Mouse (Mus musculus) heart, postnatal 14 days (tissue): ENCODE measurements around the gene Slc26a8. TPM values are rescaled to one million over a fixed set of nuclear protein-coding genes. Genes with fewer than 3 reads are reported as not detected.
"Not testable (repeated sequence)": the region's sequence is repeated elsewhere in the genome, so short reads cannot be mapped to it uniquely, and the experiment has no call there.

Source experiments
- DNase-seq, 2 experiments: peaks; one replicate each; pipeline ENCODE4 v3.0.0; 2021 to 2022
- intact Hi-C: fragments of 180-260 bp; cut with DNase I; formaldehyde crosslinking; loops from one replicate; pipeline ENCODE4 v1.15.1; 2025
- long read RNA-seq, 2 experiments: library from polyadenylated mRNA; stranded (forward); transcript quantifications; one replicate each; pipeline ENCODE4 v2.0.0; 2021
- total RNA-seq, 2 experiments: library from RNA; stranded (reverse); gene quantifications; 2 replicates each; pipeline ENCODE4 v1.2.3; 2021

Gene Slc26a8
- under 1 TPM; 0.59 to 0.62 TPM for total RNA-seq
- long read RNA-seq, experiment 1 = 0 reads
- long read RNA-seq, experiment 2, partial matches to known transcripts = 0 of 3 reads
- long read RNA-seq, experiment 2, other reads (novel, unspliced or antisense) = 3 of 3 reads

DNA sequence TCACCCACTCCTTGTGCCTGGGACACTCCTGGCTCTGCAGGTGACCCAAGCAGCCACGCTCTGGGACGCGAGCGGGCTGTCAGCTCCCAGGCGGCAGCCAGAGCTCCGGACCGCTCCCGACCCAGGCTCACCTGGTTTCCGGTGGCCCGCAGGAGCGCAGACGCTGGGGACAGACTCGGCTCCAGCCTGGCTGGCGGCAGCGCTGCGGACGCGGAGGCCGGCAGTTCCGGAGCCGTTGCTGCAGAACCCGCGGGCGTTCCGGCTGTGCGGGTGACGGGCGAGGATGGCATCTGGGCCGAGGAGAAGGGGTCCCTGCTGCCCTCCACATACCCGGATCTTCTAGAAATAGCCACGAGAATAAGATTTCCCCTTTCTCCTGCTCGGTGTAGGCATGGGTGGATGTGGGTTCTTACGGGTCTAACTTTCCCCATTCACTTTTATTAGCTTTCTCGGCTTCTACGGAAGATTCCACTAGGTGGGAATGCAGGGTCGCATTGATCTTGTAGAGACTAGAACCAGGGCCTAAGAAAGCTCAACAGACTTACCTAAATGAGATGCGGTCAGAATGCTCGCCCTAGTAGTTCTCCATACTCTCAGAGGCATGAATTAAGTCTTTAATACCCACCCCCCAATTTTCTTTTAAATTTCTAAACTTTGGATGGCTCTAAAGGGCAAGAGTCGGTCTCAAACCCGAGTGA lies at the start of gene Slc26a8:
TSS of gene Slc26a8 (minus strand) at position 648 of the 698 bp plus-strand sequence.
- intact Hi-C loops = loop anchor here (2.0 to 5.0 kb wide), 5 partner anchors 38 to 333 kb away; partner anchors contain the start of gene AC170998.1
- no peak for DNase-seq

DNA sequence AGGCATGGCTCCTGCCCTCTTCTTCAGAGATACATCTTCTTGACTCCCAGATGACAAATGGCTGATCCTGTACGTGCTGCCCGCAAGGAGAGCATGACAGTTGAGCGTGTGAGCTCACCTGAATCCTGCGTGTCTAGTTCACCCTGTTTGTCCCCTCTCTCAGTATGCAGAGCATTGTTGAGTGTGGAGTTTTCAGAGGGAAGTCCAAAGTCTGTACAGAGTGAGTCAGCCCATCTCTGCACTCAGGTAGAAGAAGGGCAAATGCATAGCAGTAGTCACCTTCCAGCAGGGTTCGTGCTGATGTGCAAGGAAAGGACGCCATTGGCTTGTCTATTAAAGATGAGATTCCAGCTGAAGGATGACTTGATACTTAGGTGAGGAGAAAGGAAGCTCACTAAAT lies 49.2 kb upstream of the Slc26a8 start:
- intact Hi-C loops = no loop called here
- DNase-seq = no peak

DNA sequence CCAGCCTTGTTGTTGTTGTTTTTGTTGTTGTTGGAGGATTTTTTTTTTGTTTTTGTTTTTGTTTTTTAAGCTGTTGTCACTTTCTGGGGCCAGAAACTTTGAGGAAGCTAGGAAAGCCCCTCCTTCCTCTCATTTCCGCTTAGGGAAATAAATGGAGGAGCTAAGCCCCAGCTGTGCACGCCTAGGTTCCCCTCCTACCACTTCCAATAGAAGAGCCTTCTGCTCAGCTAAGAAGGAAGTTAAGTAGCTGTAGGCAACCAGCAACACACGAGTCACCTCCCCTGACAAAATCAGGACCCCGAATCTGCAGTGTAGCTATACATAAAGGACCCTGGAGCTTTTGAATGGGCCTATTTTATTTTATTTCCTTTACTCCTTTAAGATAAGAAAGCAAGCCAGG lies 47.9 kb upstream of the Slc26a8 start:
- intact Hi-C loops = no loop called here
- DNase-seq = no peak

DNA sequence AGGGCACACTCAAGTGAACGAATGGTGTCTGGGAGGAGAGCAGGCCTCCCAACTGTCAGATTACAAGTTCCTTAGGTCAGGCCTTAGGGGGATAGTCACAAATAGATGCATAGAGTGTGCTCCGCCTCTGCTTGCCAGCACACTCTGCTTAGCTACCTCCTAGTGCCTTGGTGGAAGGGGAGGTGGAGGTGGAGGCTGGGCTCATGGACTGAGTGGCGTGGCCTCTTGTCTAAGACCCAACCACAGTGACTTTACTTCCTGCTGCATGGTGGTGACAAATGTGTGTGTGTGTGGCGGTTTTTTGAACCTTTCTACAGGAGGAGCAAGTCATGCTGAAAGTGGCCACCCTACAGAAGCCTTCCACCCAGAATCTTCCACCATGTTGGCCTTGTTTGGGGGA lies 46.5 kb upstream of the Slc26a8 start:
- intact Hi-C loops = no loop called here

DNA sequence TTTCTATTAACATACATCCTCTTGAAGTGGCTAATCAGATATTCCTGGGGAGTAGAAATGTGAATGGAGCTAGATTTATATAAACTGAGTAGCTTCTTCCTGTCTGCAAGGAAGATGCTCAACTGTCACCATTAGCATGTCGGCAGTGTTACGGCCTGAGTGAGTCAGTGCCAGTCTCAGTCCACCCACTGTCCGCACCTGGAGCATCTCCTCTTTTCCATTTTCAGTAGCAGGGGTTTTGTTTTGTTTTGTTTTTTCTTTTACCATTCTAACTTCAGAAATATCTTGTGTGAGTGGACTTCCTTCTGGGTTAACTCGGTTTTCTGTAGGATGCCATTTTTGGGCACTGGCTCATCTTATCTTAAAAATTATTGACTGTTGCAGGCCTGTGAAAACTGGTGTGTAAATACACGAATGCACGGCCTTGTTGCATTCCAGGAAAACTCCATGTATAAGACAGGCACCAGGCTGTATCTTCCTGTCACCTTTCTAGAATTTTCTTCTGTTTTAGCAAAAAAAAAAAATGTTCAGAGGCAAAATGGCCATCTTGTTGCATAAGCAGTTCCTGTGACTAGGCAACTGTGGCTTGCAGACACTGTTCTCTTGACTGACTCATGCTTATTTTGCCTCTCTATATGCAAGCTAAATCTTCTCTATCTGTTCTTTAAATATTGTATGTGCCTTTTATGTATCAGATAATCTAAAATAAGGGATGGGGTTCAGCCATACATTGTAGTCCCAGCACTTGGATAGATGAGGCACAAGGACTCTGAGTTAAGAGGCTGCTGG lies 45.5 kb upstream of the Slc26a8 start:
- intact Hi-C loops = no loop called here
- DNase-seq = no peak

More for the DNA sequence above, 46.5 kb upstream of the Slc26a8 start:
- DNase-seq = no peak

DNA sequence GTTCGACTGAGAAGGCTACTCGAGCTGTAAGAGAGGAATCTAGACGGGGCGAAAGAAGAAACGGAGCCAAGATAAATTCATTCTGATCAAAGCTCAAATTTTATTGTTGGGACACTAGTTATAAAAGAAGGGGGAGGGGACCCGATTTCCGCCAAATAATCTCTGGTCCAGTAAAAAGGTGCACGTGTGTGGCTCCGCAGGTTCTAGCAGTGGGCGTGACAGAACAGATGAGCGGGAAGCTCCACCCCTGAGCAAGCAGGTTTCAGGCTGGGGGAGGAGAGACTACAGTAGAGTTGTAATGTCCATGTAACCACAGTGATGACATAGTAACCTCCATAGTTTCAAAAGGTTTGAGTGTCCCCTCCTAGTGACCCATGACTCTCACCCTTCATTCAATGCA lies 37.5 kb upstream of the Slc26a8 start:
- DNase-seq = not testable (repeated sequence)
- intact Hi-C loops = loop anchor here (5.0 kb wide), 1 partner anchor 35 kb away; the partner anchor contains the start of genes Mapk14 and Slc26a8

DNA sequence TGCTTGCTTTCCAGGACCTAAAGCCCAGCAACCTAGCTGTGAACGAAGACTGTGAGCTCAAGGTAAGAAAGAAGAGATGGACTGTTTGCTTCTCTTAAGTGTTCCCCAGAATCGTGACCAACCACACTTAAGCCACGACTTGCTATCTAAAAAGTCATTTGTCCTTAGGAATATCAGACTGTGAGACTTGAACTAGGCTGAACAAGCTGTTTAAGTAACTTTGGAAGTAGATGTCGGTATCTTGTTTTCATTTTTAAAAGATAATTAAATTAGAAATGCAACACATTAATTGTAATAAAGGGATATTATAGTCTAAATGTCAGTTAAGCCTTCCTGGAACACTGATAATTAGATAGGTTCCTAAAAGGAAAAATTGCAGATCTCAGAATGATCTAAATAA lies 35.8 kb upstream of the Slc26a8 start, which contains the start of gene AC170998.1:
TSS of gene AC170998.1 (plus strand) at position 301 of the 400 bp plus-strand sequence.
- DNase-seq = no peak
- intact Hi-C loops = loop anchor here (5.0 kb wide), 1 partner anchor 33 kb away; the partner anchor contains the start of genes Mapk14 and Slc26a8

DNA sequence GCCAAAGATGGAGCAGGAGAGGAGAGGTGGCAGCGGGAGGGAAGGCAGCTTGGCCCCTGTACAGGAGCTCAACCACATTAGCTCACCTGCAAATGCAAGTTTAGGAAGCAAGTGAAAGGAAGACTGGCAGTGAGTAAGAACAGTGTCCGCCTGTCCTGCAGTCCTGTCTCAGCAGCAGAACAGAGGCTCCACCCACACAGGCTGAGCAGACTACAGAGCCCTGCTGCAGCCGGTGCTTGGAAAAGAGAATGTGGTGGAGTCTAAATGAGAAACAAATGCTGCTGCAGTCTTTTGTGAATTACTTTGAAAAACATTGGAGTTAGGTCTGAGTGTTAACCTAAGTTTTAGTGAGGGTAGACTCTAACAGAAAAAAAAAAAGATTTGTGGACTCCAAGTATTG lies 27.5 kb upstream of the Slc26a8 start:
- DNase-seq = no peak
- intact Hi-C loops = no loop called here

DNA sequence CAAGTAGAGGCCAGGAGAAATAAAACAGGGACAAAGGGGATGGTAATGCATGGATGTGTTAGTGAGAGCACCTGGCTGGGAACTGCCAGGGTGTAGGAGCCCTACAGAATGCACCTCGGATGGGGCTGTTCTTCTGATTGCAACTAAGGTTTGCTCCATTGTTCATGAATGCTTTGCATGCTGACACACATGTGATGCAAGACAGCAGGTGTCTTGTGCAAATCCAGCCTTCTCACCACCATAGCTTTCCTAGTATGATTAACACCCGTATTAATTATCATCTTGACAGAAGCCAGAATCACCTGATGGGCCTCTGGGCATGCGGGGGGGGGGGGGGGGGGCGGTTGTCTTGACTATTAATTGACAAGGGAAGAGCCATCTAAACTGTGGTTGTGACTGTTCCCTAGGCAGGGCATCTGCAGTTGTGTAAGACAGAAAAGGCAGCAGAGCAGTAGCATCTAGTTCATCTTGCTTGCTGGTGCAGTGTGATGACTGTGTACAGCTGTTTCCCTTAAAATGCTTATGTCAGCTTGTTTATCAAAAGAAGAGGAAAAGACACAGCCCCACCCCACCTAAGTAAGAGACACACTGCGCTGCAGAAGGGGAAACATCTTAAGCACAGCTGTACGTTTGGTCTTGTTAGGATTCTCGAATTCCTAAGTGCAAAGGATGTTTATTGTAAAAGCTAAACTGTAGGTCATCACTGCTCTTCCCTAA lies 26.0 kb upstream of the Slc26a8 start:
- intact Hi-C loops = no loop called here
- no peak for DNase-seq

DNA sequence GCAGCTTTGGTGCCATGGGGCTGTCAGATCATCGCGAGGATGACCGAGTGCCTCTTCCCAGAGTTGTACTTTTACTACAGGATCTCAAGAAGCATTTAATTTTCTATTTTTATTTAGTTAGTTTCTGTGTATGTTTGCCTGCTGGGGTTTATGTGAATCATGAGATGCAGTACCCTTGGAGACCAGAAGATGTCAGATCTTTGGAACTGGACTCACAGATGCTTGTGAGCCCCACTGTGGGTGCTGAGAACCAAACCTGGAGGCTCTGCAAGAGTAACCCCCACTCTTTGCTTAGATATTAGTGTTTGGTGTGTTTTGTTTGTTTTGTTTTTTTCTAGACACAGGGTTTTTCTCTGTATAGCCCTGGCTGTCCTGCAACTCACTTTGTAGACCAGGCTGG lies 24.0 kb upstream of the Slc26a8 start:
- intact Hi-C loops = no loop called here
- DNase-seq = no peak

DNA sequence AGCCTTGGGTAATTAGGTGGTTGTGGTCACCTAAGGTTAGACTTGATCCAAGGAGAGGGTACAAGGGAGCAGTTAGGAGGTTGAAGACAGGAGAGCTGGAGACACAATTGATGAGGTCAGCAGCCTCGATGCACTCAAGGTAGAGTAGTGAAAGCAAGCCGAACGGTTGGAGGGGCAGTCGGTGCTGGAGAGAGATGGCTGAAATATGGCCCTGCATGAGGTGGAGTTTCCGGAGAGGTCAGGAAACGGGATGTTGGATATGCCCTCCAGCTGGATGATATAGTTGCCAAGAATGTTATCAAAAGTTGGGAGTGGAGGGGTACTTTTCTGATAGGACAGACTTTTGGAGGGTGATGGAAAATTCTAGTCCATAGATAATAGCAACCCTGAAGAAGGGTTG lies 22.3 kb upstream of the Slc26a8 start:
- DNase-seq = no peak
- intact Hi-C loops = loop anchor here (2.0 kb wide), 1 partner anchor 20 kb away; no protein-coding TSS in a partner anchor

DNA sequence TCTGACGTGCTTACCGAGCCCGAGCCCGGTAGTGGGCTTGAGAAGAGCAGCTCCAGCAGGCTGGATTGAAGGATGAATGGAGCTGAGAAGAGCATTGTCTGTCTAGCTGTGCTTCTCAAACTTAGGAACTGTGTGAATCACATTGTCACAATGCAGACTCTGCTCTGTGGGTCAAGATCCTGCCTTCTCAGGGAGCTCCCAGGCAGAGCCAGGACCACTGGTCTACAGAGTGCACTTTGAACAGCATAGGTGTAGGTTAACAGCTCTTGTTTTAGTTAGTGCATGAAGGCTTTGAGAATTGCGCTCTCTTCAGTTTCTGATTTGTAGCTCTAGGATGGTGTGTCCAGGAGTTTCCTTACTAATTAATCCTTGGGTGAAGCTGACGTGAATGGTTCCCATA lies 21.2 kb upstream of the Slc26a8 start:
- no peak for DNase-seq
- intact Hi-C loops = no loop called here

DNA sequence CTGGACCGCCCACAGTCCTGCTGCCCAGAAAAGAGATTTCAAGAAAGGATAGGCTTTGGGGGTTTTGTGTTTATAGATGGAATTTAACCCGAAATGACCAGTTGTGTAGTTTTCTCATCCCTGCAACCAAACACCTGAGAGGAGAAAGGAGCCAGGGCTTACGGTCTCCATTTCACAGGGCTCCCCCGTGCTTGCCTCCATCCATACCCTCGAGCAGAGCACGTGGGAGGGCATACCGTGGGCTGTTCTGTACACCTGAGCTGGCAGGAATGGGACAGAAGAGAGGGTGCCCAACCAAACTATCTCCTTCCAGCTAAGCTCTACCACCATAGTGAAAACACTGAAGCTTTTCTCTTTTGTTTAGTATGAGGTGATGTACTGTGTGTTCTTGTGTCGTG lies 20.3 kb upstream of the Slc26a8 start:
- no peak for DNase-seq
- intact Hi-C loops = no loop called here

DNA sequence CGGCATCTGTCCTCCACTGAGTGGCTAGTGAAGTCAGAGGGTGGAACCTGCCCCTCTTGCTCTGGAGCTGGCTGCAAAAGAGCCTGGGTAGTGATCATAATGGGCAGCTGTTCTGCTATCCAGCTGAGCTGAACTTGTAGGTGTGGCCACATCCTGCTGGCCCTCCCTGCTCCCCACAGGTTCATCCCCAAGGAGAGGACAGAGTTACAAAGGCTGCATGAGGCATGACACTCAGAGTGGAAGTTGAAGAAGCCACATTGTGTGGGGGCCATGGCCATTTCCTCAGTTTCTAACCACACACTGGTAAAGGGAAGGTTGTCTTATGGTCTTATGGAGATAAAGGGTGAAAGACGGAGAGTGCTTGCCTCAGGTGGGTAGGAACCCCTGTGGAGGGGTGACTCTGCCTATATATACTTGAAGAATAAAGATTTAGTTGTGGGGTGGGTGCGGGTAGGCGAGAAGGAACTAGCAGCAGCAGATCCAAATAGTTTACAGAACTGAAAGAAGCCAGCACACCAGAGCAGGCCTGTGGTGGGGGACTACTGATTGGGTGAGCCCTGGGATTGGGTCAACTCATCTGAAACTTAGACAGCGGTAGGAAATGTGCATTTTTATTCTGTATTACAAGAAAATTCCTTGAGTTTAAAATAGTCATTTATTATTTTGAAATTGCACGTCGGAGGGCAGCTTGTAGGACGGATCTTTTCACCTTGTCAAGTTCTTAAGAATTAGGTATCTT lies 19.7 kb upstream of the Slc26a8 start:
- intact Hi-C loops = no loop called here
- DNase-seq = no peak

DNA sequence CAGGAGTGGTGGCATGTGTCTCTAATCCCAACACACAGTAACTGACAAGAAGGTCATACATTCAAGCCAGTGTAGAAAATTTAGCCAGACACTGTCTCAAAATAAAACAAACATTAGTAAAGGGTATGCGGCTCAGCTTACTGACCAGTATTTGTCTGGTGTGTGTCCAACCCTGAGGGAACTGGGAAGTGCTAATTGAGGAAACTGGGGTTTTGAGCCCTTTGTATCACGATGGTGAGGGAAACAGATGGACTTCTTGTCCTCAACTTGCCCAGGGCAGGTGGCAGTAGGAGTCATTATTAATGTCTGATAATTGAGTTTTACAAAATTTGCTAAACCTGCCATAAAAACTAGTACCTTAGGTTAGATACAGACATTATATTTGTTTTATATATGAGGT lies 19.0 kb upstream of the Slc26a8 start:
- intact Hi-C loops = no loop called here

DNA sequence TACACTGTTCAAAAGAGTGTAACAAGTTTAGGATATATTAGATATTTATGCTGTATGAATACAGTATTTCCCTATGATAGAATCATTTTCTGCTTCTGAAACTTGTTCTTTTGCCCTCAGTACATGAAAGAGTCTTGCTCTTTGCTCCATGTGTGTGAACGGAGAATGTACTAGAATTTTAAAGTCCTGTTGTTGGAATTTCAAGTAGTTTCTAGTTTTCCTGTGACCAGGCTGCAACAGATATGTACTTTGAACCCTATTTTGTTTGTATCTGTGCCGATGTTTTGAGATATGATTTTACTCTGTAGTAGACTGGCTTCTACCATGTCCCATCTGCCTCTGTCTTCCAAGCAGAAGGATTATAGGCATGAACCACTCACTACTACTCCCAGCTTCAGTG lies 17.8 kb upstream of the Slc26a8 start:
- intact Hi-C loops = no loop called here
- DNase-seq = no peak

More for the DNA sequence above, 19.0 kb upstream of the Slc26a8 start:
- DNase-seq = no peak

DNA sequence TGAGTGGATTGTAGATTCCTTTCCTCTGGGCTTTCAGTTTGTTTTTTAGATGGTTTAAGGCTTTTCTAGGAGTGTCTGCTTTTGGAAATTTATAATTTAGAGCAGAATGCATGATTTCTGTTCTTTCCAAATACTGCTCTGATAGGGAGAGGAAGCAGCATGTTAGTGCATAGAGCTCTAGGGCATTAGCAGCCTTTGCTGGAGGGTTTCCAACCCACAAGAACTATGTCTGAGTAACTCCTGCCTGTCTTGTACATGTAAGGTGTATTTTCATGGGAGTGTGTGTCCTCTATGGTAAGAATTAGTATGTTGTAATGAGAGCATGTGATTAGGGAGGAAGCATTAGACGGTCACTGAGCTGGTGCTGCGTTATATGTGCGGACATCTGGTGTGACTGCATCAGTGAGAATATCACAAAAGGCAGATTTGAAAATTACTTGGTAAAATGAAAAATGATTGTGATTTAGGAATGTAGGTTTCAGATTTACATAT lies 17.1 kb upstream of the Slc26a8 start:
- DNase-seq = no peak
- intact Hi-C loops = no loop called here

DNA sequence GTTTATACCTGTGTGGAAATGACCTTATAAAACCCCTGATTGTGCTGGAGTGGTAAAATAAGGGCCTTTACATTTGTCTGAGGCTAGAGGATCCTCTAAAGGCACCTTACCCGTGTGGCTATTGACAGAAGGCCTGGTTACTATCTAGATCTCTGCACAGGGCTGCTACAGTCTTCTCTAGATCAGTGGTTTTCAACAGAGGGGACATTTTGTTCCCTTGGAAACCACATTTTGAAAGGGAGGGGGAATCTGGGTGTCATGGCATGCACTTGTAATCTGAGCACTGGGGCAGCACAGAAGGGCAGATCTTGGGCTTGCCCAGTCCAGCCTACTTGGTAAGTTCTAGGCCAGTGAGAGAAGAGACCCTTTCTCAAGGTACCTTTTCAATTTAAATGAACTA lies 16.7 kb upstream of the Slc26a8 start:
- DNase-seq = no peak
- intact Hi-C loops = no loop called here

DNA sequence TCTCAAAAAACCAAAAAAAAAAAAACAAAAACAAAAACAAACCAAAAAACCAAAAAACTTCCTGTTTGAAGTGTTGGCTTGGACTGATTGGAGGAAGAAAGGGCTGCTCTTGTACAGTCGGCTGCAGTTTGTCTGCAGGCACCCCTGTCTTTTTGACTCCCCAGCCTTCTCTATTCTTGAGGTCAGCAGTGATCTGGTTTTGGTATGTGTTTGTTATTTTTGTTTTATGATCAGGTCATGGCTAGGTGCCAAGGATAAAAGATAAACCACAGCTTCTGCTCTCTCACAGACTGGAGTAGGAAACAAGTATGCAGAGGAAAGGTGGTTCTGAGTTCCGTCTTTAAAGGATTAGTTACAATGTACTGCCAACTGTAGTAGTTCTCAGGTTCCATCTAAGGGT lies 12.6 kb upstream of the Slc26a8 start:
- DNase-seq = no peak
- intact Hi-C loops = no loop called here

DNA sequence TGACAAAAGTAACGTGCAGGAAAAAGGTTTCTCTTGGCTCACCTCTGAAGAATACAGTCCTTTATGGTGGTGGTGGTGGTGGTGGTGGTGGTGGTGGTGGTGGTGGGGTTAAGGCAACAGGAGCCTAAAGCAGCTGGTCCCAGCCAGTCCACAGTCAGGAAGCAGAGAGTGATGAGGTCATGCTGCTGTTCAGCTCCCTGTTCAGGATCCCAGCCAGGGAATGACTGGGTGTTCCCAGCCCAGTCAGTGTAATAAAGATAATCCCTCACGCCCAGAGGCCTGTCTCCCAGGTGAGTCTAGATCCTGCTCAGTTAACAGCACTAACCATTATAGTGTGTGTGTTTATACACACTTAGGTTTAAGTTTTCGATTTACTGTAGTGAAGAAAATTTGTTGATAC lies 11.7 kb upstream of the Slc26a8 start:
- intact Hi-C loops = no loop called here
- no peak for DNase-seq
